Mouse (Mus musculus) megakaryocyte, adult 5-6 weeks (primary cell): ENCODE data around the gene Trove2. TPM values are rescaled to one million over a fixed set of nuclear protein-coding genes. Genes with fewer than 3 reads are reported as not detected.
A peak's percentile ranks its signal among the peaks of the same experiment; 100 is the strongest.

ENCODE experiments used
- ATAC-seq: 2 replicates; pipeline ENCODE4 v1.8.0; 2016; ENCODE audit warnings: mild to moderate bottlenecking, inconsistent platforms; ENCODE audit not compliant: poor library complexity, severe bottlenecking
- total RNA-seq, 2 experiments: library from RNA; stranded (forward) in 1 of 2; stranded (reverse) in 1 of 2; fragments of 153-499, 151-499 nt in 1 of 2; fragments of 221-1000, 200-1000 nt in 1 of 2; gene quantifications; 2 replicates each; pipeline versions ENCODE4 v1.2.3 to v1.2.4; 2015 to 2017

Trove2 gene
- total RNA-seq (2015) (1.0 and 1.6 TPM in 2 replicates), total RNA-seq (2017) (1.8 and 2.4 TPM in 2 replicates)

DNA sequence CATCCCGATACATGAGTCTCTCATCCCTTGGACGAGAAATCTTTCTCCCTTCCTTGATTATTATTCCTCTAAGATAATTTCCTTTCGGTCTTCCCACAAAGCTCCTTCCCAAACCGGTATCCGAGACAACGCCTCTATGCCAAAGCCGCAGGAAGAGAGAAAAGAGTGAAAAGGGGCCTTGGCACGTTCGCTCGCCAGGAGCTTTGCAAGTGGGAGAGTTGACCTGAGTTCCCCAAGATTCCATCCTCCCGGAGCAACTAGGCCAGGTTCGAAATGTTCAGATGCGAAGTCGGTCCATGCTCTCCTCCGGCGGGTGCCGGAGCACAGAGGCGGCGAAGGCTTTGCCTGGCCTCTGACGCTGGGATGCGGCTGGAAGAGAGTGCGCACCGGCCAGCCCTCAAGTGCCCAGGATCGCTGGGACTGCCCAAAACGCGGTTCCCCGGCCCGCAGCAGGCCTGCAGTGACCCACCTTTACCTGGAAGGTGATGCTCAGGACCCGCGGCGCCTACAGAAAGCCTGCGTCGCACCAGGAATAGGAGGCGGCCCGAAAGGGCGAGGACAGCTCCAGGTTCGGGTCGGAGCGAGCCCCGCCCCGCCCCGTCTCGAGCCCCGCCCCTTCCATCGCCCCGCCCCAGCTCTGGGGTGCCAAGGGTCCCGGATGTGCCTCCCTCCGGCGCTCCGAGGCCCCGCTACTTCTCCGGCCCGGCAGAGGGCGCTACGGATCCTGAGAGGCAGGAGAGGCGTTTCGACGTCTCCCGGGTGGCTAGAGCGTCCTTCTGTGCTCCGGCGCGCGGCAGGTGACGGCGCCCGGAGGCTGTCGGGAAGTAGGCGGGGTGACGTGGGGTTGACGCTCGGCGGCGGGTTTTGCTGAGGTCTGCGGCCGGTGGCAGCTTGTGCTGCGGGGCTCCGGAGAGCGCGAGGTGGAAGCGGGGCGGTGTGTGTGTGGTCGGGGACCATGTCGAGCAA lies at the start of gene Trove2, which contains the start of gene Uchl5:
Gene Trove2 (minus strand): TSS at position 623 of the 966 bp plus-strand sequence.
Gene Uchl5 (plus strand): TSS at position 827 of the 966 bp plus-strand sequence.
- peak; percentile 90 for ATAC-seq

GRCm38 (mm10) chr1:143822677-143823076 lies 45.8 kb upstream of the Trove2 start:
- no peak for ATAC-seq

DNA sequence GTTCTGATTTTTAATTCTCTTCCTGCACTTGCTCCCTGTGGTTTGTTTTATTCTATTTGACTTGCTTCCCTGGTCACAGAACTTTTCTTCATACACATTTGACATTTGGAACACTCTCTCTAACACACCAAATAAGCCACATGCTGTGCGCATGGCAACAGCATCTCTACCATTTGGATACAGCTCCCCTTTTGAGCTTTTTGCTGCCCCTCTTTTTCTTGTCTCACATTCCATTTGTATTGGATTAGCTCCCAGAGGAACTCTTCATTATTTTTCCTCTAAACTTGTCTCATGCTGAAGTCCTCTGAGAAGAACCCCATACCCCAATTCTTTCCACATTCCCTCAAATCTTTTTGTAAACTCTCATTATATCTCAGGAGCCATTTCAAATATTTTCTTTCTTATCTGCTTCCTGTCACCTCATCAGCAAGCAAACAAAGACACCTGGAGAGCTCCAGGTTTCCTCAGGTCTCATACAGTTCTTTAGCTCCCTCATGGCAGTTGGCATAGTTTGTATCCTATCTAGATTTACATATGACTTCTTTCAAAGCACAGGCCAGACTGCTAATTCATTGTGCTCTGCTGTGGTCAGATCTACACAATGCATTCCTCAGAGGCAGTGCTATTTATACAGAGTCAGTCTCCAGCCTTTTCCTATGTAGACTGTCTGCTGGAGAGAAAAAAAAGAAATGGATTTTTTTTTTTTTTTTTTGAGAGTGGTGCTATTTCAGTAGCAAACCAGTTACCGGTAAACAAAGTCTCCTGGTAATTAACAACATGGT lies 43.4 kb upstream of the Trove2 start:
- ATAC-seq: no peak

GRCm38 (mm10) chr1:143813676-143814360 lies 37.0 kb upstream of the Trove2 start:
- peak; percentile 97 for ATAC-seq

GRCm38 (mm10) chr1:143809062-143809461 lies 32.2 kb upstream of the Trove2 start:
- no peak for ATAC-seq

- ATAC-seq: peak; percentile 99
Observed at GRCm38 (mm10) chr1:143803537-143803936, 26.7 kb upstream of the Trove2 start.

DNA sequence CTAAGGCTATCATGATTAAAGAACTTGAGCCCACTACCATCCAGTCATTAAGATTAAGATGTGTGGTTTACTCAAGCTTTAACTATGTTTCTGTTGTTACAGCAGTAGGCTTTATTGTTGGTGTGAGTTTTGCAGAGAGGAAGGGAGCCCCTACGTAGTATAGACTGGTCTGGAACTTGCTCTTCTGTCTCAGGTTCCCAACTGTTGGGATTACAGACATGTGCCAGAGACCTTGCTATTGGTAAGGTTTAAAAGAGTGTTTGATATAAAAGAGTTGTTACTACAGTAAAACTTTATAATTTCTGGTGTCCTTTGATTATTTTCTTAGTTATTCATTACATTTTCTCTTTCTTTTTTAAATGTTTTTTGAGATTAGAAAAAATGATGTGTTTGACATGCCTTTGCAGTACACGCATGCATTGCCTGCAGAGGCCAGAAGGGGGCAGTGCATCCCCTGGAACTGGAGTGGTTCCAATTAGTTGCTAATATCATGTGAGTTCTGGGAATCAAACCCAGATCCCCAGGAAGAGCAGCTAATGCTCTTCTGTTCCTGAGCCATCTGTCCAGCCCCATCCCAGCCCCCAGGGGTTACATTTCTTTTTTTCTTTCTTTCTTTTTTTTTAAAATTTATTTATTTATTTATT lies 11.8 kb upstream of the Trove2 start:
- ATAC-seq: peak; percentile 98

DNA sequence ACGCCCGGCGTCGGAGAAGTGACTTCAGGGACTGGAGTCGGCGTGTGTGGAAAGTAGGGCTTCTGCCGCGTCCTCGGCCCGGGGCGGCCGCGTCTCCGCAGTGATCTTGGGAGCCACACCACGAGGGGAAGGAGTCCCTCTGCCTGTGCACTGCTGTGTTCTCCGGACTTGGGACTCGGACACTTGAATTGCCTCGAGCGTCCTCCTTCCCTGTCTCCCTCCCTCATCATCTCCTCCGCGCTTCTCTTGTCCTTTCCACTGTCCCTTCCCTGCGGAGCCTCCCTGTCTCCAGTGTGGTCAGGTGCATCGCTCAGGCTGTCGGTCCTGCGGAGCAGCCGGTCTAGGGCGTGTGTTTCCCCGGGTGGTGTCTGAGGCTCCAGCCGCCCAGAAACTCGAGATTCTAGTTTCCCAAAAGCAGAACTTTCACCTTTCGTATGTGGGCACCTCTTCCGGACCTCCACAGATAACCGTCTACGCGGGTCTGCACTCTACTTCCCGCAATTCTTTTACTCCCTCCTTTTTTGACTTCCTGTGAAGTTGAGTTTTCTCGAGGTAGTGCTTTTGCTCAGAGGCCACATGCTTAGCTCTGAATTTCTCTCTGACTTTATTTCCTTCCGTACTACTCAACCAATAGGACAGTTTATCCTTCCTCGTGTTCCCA lies 820 bp upstream of the Trove2 start:
- peak; percentile 39 for ATAC-seq

DNA sequence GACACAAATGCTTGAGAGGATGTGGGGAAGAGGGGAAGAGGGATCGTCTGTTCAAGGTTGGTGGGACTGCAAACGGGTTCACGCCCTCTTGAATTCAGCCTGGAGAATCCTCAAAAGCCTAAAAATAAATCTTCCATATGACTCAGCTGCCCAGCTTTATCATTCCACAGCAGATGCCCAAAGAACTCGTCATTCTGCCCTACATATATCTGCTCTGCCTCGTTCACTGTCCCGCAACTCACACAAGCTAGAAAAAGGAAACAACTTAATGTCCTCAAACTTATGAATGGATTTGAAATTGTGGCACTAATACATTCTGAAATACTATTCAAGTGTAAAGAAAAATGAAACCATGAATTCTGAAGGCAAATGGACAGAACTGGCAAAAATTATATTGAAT lies 3.0 kb downstream of the Trove2 start:
- ATAC-seq: no peak

DNA sequence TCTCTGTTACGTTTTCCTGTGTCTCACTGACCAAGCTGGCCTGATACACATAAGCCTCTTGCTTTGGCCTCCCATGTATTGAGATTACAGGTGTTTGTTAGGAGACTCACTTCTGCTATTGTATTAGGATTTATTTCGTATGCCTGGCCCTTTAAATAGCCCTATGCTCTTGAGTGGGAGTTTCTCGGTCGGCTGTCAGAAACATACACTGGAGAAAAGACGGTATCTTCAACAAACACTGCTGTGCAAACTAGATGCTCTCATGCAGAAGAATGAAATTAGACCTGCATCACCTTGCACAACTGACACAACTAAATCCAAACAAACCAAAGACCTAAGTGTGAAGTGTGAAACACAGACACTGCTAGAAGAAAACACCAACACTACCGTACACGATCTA lies 3.8 kb downstream of the Trove2 start:
- no peak for ATAC-seq

DNA sequence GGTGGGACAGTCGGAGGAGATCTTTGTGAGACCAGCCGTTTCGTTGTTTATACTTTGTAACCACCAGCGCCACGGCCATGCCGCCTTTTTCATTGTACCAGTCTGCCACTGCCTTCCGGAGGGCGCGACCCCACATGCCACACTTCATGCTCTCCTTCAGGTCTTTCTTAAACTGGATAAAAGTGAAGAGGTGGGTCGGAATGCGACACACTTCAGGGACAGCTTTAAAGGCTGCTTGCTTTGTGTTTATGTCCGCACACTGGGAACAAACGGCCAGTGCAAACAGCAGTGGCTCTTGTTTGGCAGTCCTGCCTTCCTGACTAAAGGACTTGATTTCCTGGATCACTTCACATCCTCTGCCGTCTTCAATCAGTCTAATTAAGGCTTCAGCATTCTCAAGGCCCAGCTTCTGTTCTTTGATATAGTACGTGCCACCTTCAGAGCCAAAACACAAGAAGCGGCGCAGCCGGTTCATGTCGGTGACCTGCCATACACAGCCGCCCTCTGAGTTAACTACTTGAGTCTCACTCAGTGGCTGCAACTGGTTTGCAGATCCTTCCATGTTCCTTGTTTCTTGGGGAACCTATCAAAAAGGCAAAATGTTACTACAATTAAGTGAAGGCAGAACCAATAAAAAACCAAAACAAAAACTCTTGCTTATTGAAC lies 6.3 kb downstream of the Trove2 start:
- ATAC-seq: no peak

DNA sequence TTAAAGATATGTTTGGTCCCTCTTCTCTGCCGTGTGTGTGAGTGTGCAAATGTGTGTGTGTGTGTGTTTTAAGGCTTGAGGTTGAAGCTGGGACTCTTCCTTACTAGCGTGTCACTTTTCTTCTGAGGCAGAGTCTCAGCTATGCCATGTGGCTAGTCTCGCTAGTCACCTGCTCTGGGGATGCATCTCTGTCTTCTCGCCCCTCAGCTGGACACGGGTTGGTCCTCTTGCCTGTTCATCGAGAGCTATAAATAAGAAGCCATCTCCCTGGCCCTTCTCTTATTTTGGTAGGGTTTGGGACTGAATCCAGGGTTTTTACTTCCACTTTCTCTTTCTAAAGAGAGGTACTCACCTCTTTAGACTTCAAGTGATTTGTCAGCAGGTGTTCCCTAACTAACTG lies 10.6 kb downstream of the Trove2 start:
- no peak for ATAC-seq

- no peak for ATAC-seq
Observed at GRCm38 (mm10) chr1:143765801-143766200, 11.1 kb downstream of the Trove2 start.

- no peak for ATAC-seq
Observed at GRCm38 (mm10) chr1:143764443-143764842, 12.4 kb downstream of the Trove2 start.

DNA sequence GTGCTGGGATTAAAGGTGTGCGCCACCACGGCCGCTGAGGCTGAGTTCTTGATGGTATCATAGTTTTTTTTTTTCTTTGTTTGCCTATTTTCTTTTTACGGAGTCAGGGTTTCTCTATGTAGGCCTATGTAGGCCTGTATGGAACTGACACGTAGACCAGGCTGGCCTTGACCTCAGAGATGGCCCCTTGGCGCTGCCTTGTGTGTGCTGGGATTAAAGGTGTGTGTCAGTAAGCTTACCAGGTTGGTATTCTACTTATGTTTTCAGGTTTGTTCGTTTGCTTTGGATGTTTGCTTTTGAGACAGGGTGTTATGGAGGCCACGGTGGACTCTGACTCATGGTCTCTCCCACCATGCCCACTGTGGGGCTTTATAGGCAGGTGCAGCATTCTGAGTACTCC lies 14.7 kb downstream of the Trove2 start:
- no peak for ATAC-seq

DNA sequence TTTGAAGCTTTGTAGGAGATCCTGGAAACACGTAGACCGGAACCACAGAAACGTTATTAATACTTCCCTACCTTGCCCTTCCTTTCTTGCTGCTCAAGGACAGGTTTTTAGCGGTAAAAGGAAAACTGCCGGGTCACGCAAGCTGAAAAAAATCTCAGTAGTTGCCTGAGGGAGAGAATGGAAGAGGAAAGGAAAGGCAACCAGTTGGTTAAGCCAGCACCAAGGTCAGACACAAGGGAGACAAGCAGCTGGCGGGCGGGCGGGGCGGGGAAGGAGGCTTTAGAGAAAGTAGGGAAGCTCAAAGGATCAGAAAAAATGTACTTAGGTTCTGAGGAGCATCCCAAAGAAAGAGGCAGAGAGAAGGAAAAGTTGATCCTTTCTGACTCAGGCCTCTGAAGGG lies 31.0 kb downstream of the Trove2 start:
- no peak for ATAC-seq

DNA sequence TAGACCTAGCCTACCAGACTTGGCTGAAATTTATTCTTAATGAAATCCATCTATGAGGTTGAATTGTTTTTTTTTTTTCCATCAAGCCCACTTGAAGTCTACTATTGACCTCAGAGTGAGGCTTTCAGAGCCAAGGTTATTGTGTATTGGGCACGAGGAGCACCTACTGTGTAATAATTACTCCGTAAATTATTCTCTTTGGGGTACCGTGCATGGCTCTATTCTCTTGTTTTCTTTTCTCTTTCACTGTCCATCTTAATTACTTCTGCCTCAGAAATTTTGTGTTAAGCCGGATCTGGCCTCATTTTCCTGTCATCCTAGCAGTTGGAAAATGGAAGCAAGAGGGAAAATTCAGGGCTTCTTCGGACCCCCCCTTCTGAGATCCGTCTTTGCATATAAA lies 34.7 kb downstream of the Trove2 start:
- ATAC-seq: no peak

- no peak for ATAC-seq
Observed at GRCm38 (mm10) chr1:143741331-143741730, 35.5 kb downstream of the Trove2 start.

GRCm38 (mm10) chr1:143740581-143740980 lies 36.3 kb downstream of the Trove2 start:
- no peak for ATAC-seq
